Mouse (Mus musculus) C2C12 (cell line): ENCODE results near the gene Otoa.

Experiments
- CEBPB ChIP-seq: IDR thresholded peaks from one replicate; pipeline ENCODE4 v1.6.1; 2011; ENCODE audit warnings: low read depth, mild to moderate bottlenecking, control low read depth, moderate library complexity
- CTCF ChIP-seq: IDR thresholded peaks from one replicate; pipeline ENCODE4 v1.5.1; 2011; ENCODE audit not compliant: control insufficient read depth, insufficient read depth, insufficient read length
- MAX ChIP-seq: IDR thresholded peaks from one replicate; pipeline ENCODE4 v1.6.1; 2011; ENCODE audit warnings: mild to moderate bottlenecking, control low read depth
- MYOD1 ChIP-seq: IDR thresholded peaks from one replicate; pipeline ENCODE4 v1.6.1; 2011; ENCODE audit warnings: low read depth; ENCODE audit not compliant: control insufficient read depth, insufficient read length
- MYOG ChIP-seq: IDR thresholded peaks from one replicate; pipeline ENCODE4 v1.6.1; 2011; ENCODE audit not compliant: control insufficient read depth, insufficient read length; ENCODE audit errors: extremely low read depth
- USF1 ChIP-seq: IDR thresholded peaks from one replicate; pipeline ENCODE4 v1.6.1; 2011; ENCODE audit warnings: low read depth, mild to moderate bottlenecking, control low read depth, moderate library complexity

GRCm38 (mm10) chr7:121085500-121085899 lies 4.0 kb downstream of the Otoa start:
- TF ChIP-seq CTCF (no peak), MAX (no peak), MYOD1 (no peak), CEBPB (no peak), USF1 (no peak), MYOG (no peak)
